Mouse (Mus musculus): ENCODE measurements at regions not wholly inside any gene's neighbourhood (a gene's known extent, or its start where the extent isn't known, plus 50 kb on each side); places are given as distances from the start of the nearest gene placed in this dataset.

GRCm38 (mm10) chr5:106044878-106045585, 168.7 kb downstream of the Zfp326 start:
- H3K36me3 ChIP-seq (ENCODE audit: control insufficient read depth, insufficient read depth, low read length): no peaks in the 10 kb centered on the region
- 78% methylated on average over 12 of the region's 12 CpGs for WGBS
- no peak overlapping the region for H3K27ac ChIP-seq (ENCODE audit: low read depth, low read length)
- no peak overlapping the region for H3K4me3 ChIP-seq (ENCODE audit: low read depth, low read length)
- no peaks in the 10 kb centered on the region for H3K27me3 ChIP-seq (replicated peaks; ENCODE audit: control insufficient read depth, insufficient read depth, low read length)
- no peaks in the 10 kb centered on the region for H3K9me3 ChIP-seq (ENCODE audit: control insufficient read depth, low read length)
- H3K4me2 ChIP-seq: no peak overlapping the region
- ATAC-seq (replicated peaks; ENCODE audit: low FRiP score) (no peak), DNase-seq (ENCODE audit: low spot score) (no peak)
- no peak overlapping the region for H3K9ac ChIP-seq (ENCODE audit: low read depth, low read length)
- H3K4me1 ChIP-seq (replicated peaks; ENCODE audit: control insufficient read depth, insufficient read depth, low read length): no peaks in the 10 kb centered on the region

- no peak for ATAC-seq (replicated peaks; ENCODE audit: low FRiP score)
- H3K9me3 ChIP-seq (ENCODE audit: control insufficient read depth, low read length): no peaks in the 10 kb centered on the region
- H3K4me3 ChIP-seq (ENCODE audit: low read depth, low read length): no peak overlapping the region
- no peaks in the 10 kb centered on the region for H3K36me3 ChIP-seq (ENCODE audit: control insufficient read depth, insufficient read depth, low read length)
- no peaks in the 10 kb centered on the region for H3K4me1 ChIP-seq (replicated peaks; ENCODE audit: control insufficient read depth, insufficient read depth, low read length)
- no peaks in the 10 kb centered on the region for H3K27me3 ChIP-seq (replicated peaks; ENCODE audit: control insufficient read depth, insufficient read depth, low read length)
- no peak overlapping the region for H3K4me2 ChIP-seq
- H3K27ac ChIP-seq (ENCODE audit: low read depth, low read length): no peak overlapping the region
- no peak overlapping the region for H3K9ac ChIP-seq (ENCODE audit: low read depth, low read length)
- no peak for DNase-seq (ENCODE audit: low spot score)
- WGBS: 91% methylated on average over 18 of the region's 18 CpGs
These were observed 162.0 kb downstream of the Zfp326 start for GRCm38 (mm10) chr5:106038321-106038720.

GRCm38 (mm10) chr5:106036176-106036575, 159.8 kb downstream of the Zfp326 start:
- no peak overlapping the region for H3K27ac ChIP-seq (ENCODE audit: low read depth, low read length)
- DNase-seq (ENCODE audit: low spot score) (no peak), ATAC-seq (replicated peaks; ENCODE audit: low FRiP score) (no peak)
- no peak overlapping the region for H3K4me3 ChIP-seq (ENCODE audit: low read depth, low read length)
- no peaks in the 10 kb centered on the region for H3K4me1 ChIP-seq (replicated peaks; ENCODE audit: control insufficient read depth, insufficient read depth, low read length)
- H3K9me3 ChIP-seq (ENCODE audit: control insufficient read depth, low read length): no peaks in the 10 kb centered on the region
- H3K9ac ChIP-seq (ENCODE audit: low read depth, low read length): no peak overlapping the region
- no peaks in the 10 kb centered on the region for H3K36me3 ChIP-seq (ENCODE audit: control insufficient read depth, insufficient read depth, low read length)
- 65% methylated on average over 6 of the region's 6 CpGs for WGBS
- no peaks in the 10 kb centered on the region for H3K27me3 ChIP-seq (replicated peaks; ENCODE audit: control insufficient read depth, insufficient read depth, low read length)
- H3K4me2 ChIP-seq: no peak overlapping the region

GRCm38 (mm10) chr5:106032956-106033355, 156.6 kb downstream of the Zfp326 start:
- ATAC-seq (replicated peaks; ENCODE audit: low FRiP score): no peak
- no peaks in the 10 kb centered on the region for H3K9me3 ChIP-seq (ENCODE audit: control insufficient read depth, low read length)
- H3K27me3 ChIP-seq (replicated peaks; ENCODE audit: control insufficient read depth, insufficient read depth, low read length): no peaks in the 10 kb centered on the region
- H3K36me3 ChIP-seq (ENCODE audit: control insufficient read depth, insufficient read depth, low read length): no peaks in the 10 kb centered on the region
- 83% methylated on average over 4 of the region's 4 CpGs for WGBS
- no peak overlapping the region for H3K4me3 ChIP-seq (ENCODE audit: low read depth, low read length)
- no peak overlapping the region for H3K9ac ChIP-seq (ENCODE audit: low read depth, low read length)
- H3K4me2 ChIP-seq: no peak overlapping the region
- no peaks in the 10 kb centered on the region for H3K4me1 ChIP-seq (replicated peaks; ENCODE audit: control insufficient read depth, insufficient read depth, low read length)
- no peak for DNase-seq (ENCODE audit: low spot score)
- no peak overlapping the region for H3K27ac ChIP-seq (ENCODE audit: low read depth, low read length)

- no peak overlapping the region for H3K9ac ChIP-seq (ENCODE audit: low read depth, low read length)
- H3K27me3 ChIP-seq (replicated peaks; ENCODE audit: control insufficient read depth, insufficient read depth, low read length): no peaks in the 10 kb centered on the region
- H3K36me3 ChIP-seq (ENCODE audit: control insufficient read depth, insufficient read depth, low read length): no peaks in the 10 kb centered on the region
- DNase-seq (ENCODE audit: low spot score) (no peak), ATAC-seq (replicated peaks; ENCODE audit: low FRiP score) (no peak)
- H3K4me1 ChIP-seq (replicated peaks; ENCODE audit: control insufficient read depth, insufficient read depth, low read length): no peaks in the 10 kb centered on the region
- H3K27ac ChIP-seq (ENCODE audit: low read depth, low read length): no peak overlapping the region
- H3K4me2 ChIP-seq: no peak overlapping the region
- no peaks in the 10 kb centered on the region for H3K9me3 ChIP-seq (ENCODE audit: control insufficient read depth, low read length)
- no peak overlapping the region for H3K4me3 ChIP-seq (ENCODE audit: low read depth, low read length)
- 61% methylated on average over 2 of the region's 2 CpGs for WGBS
These were observed 150.5 kb downstream of the Zfp326 start for GRCm38 (mm10) chr5:106026861-106027260.

- DNase-seq (ENCODE audit: low spot score): no peak
- ATAC-seq (replicated peaks; ENCODE audit: low FRiP score): no peak
- WGBS: 71% methylated on average over 16 of the region's 16 CpGs
- no peaks in the 10 kb centered on the region for H3K36me3 ChIP-seq (ENCODE audit: control insufficient read depth, insufficient read depth, low read length)
- no peaks in the 10 kb centered on the region for H3K4me1 ChIP-seq (replicated peaks; ENCODE audit: control insufficient read depth, insufficient read depth, low read length)
- no peak overlapping the region for H3K27ac ChIP-seq (ENCODE audit: low read depth, low read length)
- no peaks in the 10 kb centered on the region for H3K27me3 ChIP-seq (replicated peaks; ENCODE audit: control insufficient read depth, insufficient read depth, low read length)
- no peak overlapping the region for H3K4me3 ChIP-seq (ENCODE audit: low read depth, low read length)
- no peak overlapping the region for H3K4me2 ChIP-seq
- H3K9me3 ChIP-seq (ENCODE audit: control insufficient read depth, low read length): no peaks in the 10 kb centered on the region
- H3K9ac ChIP-seq (ENCODE audit: low read depth, low read length): no peak overlapping the region
These were observed 128.0 kb downstream of the Zfp326 start for GRCm38 (mm10) chr5:106004292-106004917.

- Histone ChIP-seq H3K4me2 (no peak overlapping the region), H3K9ac (ENCODE audit: low read depth, low read length) (no peak overlapping the region), H3K9me3 (ENCODE audit: control insufficient read depth, low read length) (no peaks in the 10 kb centered on the region), H3K4me3 (ENCODE audit: low read depth, low read length) (no peak overlapping the region), H3K27ac (ENCODE audit: low read depth, low read length) (no peak overlapping the region), H3K4me1 (replicated peaks; ENCODE audit: control insufficient read depth, insufficient read depth, low read length) (no peaks in the 10 kb centered on the region), H3K36me3 (ENCODE audit: control insufficient read depth, insufficient read depth, low read length) (no peaks in the 10 kb centered on the region), H3K27me3 (replicated peaks; ENCODE audit: control insufficient read depth, insufficient read depth, low read length) (no peaks in the 10 kb centered on the region)
- no peak for DNase-seq (ENCODE audit: low spot score)
- WGBS: 68% methylated on average over 28 of the region's 28 CpGs
- ATAC-seq (replicated peaks; ENCODE audit: low FRiP score): no peak
These were observed 127.2 kb downstream of the Zfp326 start for GRCm38 (mm10) chr5:106003321-106004291.

- H3K4me1 ChIP-seq (replicated peaks; ENCODE audit: control insufficient read depth, insufficient read depth, low read length): no peaks in the 10 kb centered on the region
- no peaks in the 10 kb centered on the region for H3K9me3 ChIP-seq (ENCODE audit: control insufficient read depth, low read length)
- no peak overlapping the region for H3K4me3 ChIP-seq (ENCODE audit: low read depth, low read length)
- 35% methylated on average over 7 of the region's 7 CpGs for WGBS
- no peak overlapping the region for H3K27ac ChIP-seq (ENCODE audit: low read depth, low read length)
- no peak overlapping the region for H3K9ac ChIP-seq (ENCODE audit: low read depth, low read length)
- no peak for ATAC-seq (replicated peaks; ENCODE audit: low FRiP score)
- no peak for DNase-seq (ENCODE audit: low spot score)
- no peak overlapping the region for H3K4me2 ChIP-seq
- H3K36me3 ChIP-seq (ENCODE audit: control insufficient read depth, insufficient read depth, low read length): no peaks in the 10 kb centered on the region
- H3K27me3 ChIP-seq (replicated peaks; ENCODE audit: control insufficient read depth, insufficient read depth, low read length): no peaks in the 10 kb centered on the region
These were observed 126.0 kb downstream of the Zfp326 start for GRCm38 (mm10) chr5:106002330-106002729.

Data from liver, embryonic 11.5 days (tissue).